Mouse (Mus musculus) stomach, postnatal 0 days (tissue): ENCODE measurements around the gene Arhgef25. TPM values are rescaled to one million over a fixed set of nuclear protein-coding genes. Genes with fewer than 3 reads are reported as not detected.

Source experiments
- ATAC-seq: fragments of 200-750 bp; cut with Nextera tagmentation; 2 replicates; pipeline ENCODE4 v1.8.0; 2017; ENCODE audit not compliant: low FRiP score, low TSS enrichment
- DNase-seq: peaks from one replicate; pipeline ENCODE4 v3.0.0-alpha.2; 2016; ENCODE audit warnings: low spot score
- H3K27ac ChIP-seq: fragments of 300-500 bp; sonication (generic); replicated peaks from 2 replicates; pipeline ENCODE4 v1.5.1; 2014; ENCODE audit warnings: mild to moderate bottlenecking, control low read depth
- H3K27me3 ChIP-seq: fragments of 300-500 bp; sonication (generic); 2 replicates; pipeline ENCODE4 v1.6.1; 2014; ENCODE audit warnings: low read length; ENCODE audit not compliant: control insufficient read depth, insufficient read depth
- H3K36me3 ChIP-seq: fragments of 300-500 bp; sonication (generic); 2 replicates; pipeline ENCODE4 v1.6.1; 2014; ENCODE audit warnings: low read length, mixed read lengths; ENCODE audit not compliant: control insufficient read depth, insufficient read depth
- H3K4me1 ChIP-seq: fragments of 300-500 bp; sonication (generic); replicated peaks from 2 replicates; pipeline ENCODE4 v1.6.1; 2014; ENCODE audit warnings: antibody characterized with exemption; ENCODE audit not compliant: control insufficient read depth, insufficient read depth
- H3K4me2 ChIP-seq: fragments of 300-500 bp; sonication (generic); replicated peaks from 2 replicates; pipeline ENCODE4 v1.6.1; 2014; ENCODE audit warnings: low read depth, mild to moderate bottlenecking, control low read depth, moderate library complexity
- H3K4me3 ChIP-seq: fragments of 300-500 bp; sonication (generic); 2 replicates; pipeline ENCODE4 v1.5.1; 2014; ENCODE audit warnings: low read depth, low read length, control low read depth
- H3K9ac ChIP-seq: fragments of 300-500 bp; sonication (generic); 2 replicates; pipeline ENCODE4 v1.6.1; 2014; ENCODE audit warnings: mild to moderate bottlenecking, low read length, control low read depth, mixed read lengths
- H3K9me3 ChIP-seq: fragments of 300-500 bp; sonication (generic); 2 replicates; pipeline ENCODE4 v1.6.1; 2016; ENCODE audit warnings: low read length; ENCODE audit not compliant: control insufficient read depth
- CTCF ChIP-seq: IDR thresholded peaks from 2 replicates; pipeline ENCODE4 v1.5.1; 2016; ENCODE audit warnings: antibody characterized with exemption, low read depth, mild to moderate bottlenecking, moderate library complexity
- EP300 ChIP-seq: optimal IDR thresholded peaks from 2 replicates; pipeline ENCODE3; 2016; ENCODE audit warnings: antibody characterized with exemption
- WGBS: fragments of 180-500 bp; shearing (Covaris S2); extraction: QIAGEN DNeasy Blood & Tissue Kit; methylation state at CpG from one replicate; pipeline ENCODE4 v1.1.7; 2014; 5-methylcytosine and 5-hydroxymethylcytosine counted together
- polyA plus RNA-seq: library from polyadenylated mRNA; unstranded; fragments of >200 nt; fragmentation: Nextera tagmentation; extraction: Ambion mirVana; gene quantifications from 2 replicates; pipeline ENCODE4 v1.2.1, GENCODE M21; 2015

Gene Arhgef25
- polyA plus RNA-seq, 1 experiment from 2014 or later: 25.3 TPM

- no peaks in the 10 kb centered on the region for H3K27me3 ChIP-seq
- DNase-seq (no peak), ATAC-seq (no peak)
- 60% methylated on average over 10 of the region's 10 CpGs for WGBS
- H3K4me1 ChIP-seq: no peaks in the 10 kb centered on the region; the same call in 1 of the 2 replicates
- no peaks in the 10 kb centered on the region for H3K9me3 ChIP-seq
- H3K4me2 ChIP-seq: peak overlapping the region; percentile 88
- H3K9ac ChIP-seq: 0 out of 2 replicates have a peak overlapping the region, but pooled peaks have one; percentile 75
- no peak for TF ChIP-seq EP300
- no peak for TF ChIP-seq CTCF
- H3K36me3 ChIP-seq: peaks cover 7% of the 10 kb centered on the region; the same call in 1 of the 2 replicates
- no peak overlapping the region for H3K27ac ChIP-seq
- peak overlapping the region; percentile 59; the same call in 1 of the 2 replicates for H3K4me3 ChIP-seq
Measured at GRCm38 (mm10) chr10:127187371-127188078, 2.4 kb downstream of the Arhgef25 start.

- ATAC-seq: no peak
- no peaks in the 10 kb centered on the region for H3K27me3 ChIP-seq
- H3K4me3 ChIP-seq: no peak overlapping the region
- no peak for DNase-seq
- no peak overlapping the region for H3K4me2 ChIP-seq
- H3K9me3 ChIP-seq: no peaks in the 10 kb centered on the region
- peaks cover 6% of the 10 kb centered on the region; the same call in 1 of the 2 replicates for H3K36me3 ChIP-seq
- no peak overlapping the region for H3K27ac ChIP-seq
- no peaks in the 10 kb centered on the region; the same call in 1 of the 2 replicates for H3K4me1 ChIP-seq
- TF ChIP-seq EP300 (no peak), CTCF (peak; percentile 62)
- H3K9ac ChIP-seq: no peak overlapping the region
- 100% methylated on average over 1 of the region's 1 CpGs for WGBS
Measured at GRCm38 (mm10) chr10:127186451-127186850, 3.4 kb downstream of the Arhgef25 start.

GRCm38 (mm10) chr10:127185506-127185905, 4.4 kb downstream of the Arhgef25 start:
- WGBS: 84% methylated on average over 15 of the region's 15 CpGs
- Histone ChIP-seq H3K9ac (no peak overlapping the region), H3K27me3 (no peaks in the 10 kb centered on the region), H3K9me3 (no peaks in the 10 kb centered on the region), H3K4me3 (no peak overlapping the region), H3K4me2 (no peak overlapping the region), H3K4me1 (no peaks in the 10 kb centered on the region; the same call in 1 of the 2 replicates), H3K36me3 (peaks cover 6% of the 10 kb centered on the region; the same call in 1 of the 2 replicates), H3K27ac (no peak overlapping the region)
- DNase-seq (no peak), ATAC-seq (no peak)
- no peak for TF ChIP-seq CTCF
- TF ChIP-seq EP300: no peak

- 72% methylated on average over 9 of the region's 9 CpGs for WGBS
- TF ChIP-seq EP300 (no peak), CTCF (no peak)
- no peaks in the 10 kb centered on the region for H3K4me1 ChIP-seq
- ATAC-seq: no peak
- no peak overlapping the region for H3K4me2 ChIP-seq
- DNase-seq: no peak
- H3K4me3 ChIP-seq: no peak overlapping the region
- no peak overlapping the region for H3K27ac ChIP-seq
- H3K36me3 ChIP-seq: peaks cover 6% of the 10 kb centered on the region; the same call in 1 of the 2 replicates
- H3K27me3 ChIP-seq: no peaks in the 10 kb centered on the region; the same call in 1 of the 2 replicates
- H3K9me3 ChIP-seq: no peaks in the 10 kb centered on the region
- no peak overlapping the region for H3K9ac ChIP-seq
Measured at GRCm38 (mm10) chr10:127185101-127185500, 4.8 kb downstream of the Arhgef25 start.

GRCm38 (mm10) chr10:127183759-127184158, 6.1 kb downstream of the Arhgef25 start:
- Histone ChIP-seq H3K4me1 (no peaks in the 10 kb centered on the region), H3K9ac (no peak overlapping the region), H3K36me3 (peaks cover 6% of the 10 kb centered on the region; the same call in 1 of the 2 replicates), H3K27ac (no peak overlapping the region), H3K27me3 (no peaks in the 10 kb centered on the region; the same call in 1 of the 2 replicates), H3K4me3 (no peak overlapping the region), H3K9me3 (no peaks in the 10 kb centered on the region), H3K4me2 (0 out of 2 replicates have a peak overlapping the region, but pooled peaks have one; percentile 20)
- TF ChIP-seq CTCF (no peak), EP300 (no peak)
- ATAC-seq (no peak), DNase-seq (no peak)
- 24% methylated on average over 20 of the region's 20 CpGs for WGBS

GRCm38 (mm10) chr10:127182624-127183023, 7.3 kb downstream of the Arhgef25 start:
- H3K27ac ChIP-seq: no peak overlapping the region
- peaks cover 6% of the 10 kb centered on the region; the same call in 1 of the 2 replicates for H3K36me3 ChIP-seq
- no peak overlapping the region for H3K4me3 ChIP-seq
- H3K9me3 ChIP-seq: no peaks in the 10 kb centered on the region
- H3K4me1 ChIP-seq: peaks cover 4% of the 10 kb centered on the region; the same call in 1 of the 2 replicates
- ATAC-seq: no peak
- no peak overlapping the region for H3K4me2 ChIP-seq
- H3K9ac ChIP-seq: no peak overlapping the region
- H3K27me3 ChIP-seq: no peaks in the 10 kb centered on the region; the same call in 1 of the 2 replicates
- TF ChIP-seq EP300 (no peak), CTCF (no peak)
- DNase-seq: no peak
- WGBS: 88% methylated on average over 4 of the region's 4 CpGs
